Mouse (Mus musculus): ENCODE results near the gene Gjc1. TPM values are rescaled to one million over a fixed set of nuclear protein-coding genes. Genes with fewer than 3 reads are reported as not detected.

The Gjc1 gene
- polyA plus RNA-seq, 1 experiment from 2014 or later, result 37.0 TPM

DNA sequence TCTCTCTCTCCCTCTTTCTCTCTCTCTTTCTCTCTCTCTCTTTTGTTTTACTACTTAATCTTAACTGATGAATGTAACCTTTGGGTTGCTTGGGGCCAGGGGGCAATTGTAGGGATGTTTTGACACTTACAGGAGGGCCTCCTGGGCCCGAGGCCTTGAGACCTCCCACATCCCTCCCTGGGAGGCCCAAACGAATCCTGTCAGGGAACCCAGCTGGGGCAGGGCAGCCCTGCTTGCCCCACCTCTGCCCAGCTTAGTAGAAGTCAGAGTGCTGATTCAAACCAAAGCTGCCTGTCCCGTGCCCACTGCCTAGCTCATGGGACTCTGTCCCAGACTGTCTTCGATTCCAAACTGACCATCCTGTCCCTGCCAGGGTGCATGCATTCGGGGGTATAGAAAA, 40.9 kb downstream of the Gjc1 start:
- Histone ChIP-seq H3K9ac (replicated peaks; ENCODE audit: low read depth) (no peak overlapping the region), H3K9me3 (ENCODE audit: low read length) (no peaks in the 10 kb centered on the region), H3K4me3 (ENCODE audit: low read depth, low read length) (no peak overlapping the region), H3K27me3 (replicated peaks; ENCODE audit: insufficient read depth, low read length) (no peaks in the 10 kb centered on the region), H3K4me1 (ENCODE audit: insufficient read depth, low read depth, low read length) (peaks cover 11% of the 10 kb centered on the region), H3K4me2 (replicated peaks; ENCODE audit: low read depth, low read length) (no peak overlapping the region), H3K27ac (ENCODE audit: low read length) (no peak overlapping the region), H3K36me3 (ENCODE audit: insufficient read depth, low read length) (no peaks in the 10 kb centered on the region)
- ATAC-seq (no peak), DNase-seq (ENCODE audit: low spot score) (no peak)
- 56% methylated on average over 5 of the region's 5 CpGs for WGBS
- TF ChIP-seq CTCF (IDR thresholded peaks at IDR 0.05), result no peak
- no peak for TF ChIP-seq EP300 (IDR thresholded peaks at IDR 0.05)

DNA sequence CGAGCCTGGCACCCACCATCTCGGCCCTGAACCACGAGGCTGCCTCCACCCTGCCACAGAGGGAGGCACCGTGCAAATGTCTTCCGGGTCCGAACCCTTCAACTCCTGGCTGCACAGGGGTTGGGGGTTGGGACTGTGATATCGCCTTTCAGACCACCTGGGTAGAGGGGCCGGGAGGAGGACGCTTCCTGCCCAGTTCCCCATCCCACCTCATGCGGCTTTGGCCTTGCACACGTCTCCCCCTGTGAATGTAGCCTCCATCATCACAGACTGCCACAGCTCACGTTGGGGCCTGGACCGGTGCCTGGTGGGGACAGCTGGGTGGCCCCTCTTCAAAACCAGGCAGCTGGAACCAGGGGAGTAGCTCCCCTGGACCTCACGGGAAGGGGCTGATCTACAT, 41.3 kb downstream of the Gjc1 start:
- TF ChIP-seq EP300 (IDR thresholded peaks at IDR 0.05) (no peak), CTCF (IDR thresholded peaks at IDR 0.05) (no peak)
- Histone ChIP-seq H3K9ac (replicated peaks; ENCODE audit: low read depth) (no peak overlapping the region), H3K4me2 (replicated peaks; ENCODE audit: low read depth, low read length) (peak overlapping the region; percentile 59; the same call in 1 of the 2 replicates)

DNA sequence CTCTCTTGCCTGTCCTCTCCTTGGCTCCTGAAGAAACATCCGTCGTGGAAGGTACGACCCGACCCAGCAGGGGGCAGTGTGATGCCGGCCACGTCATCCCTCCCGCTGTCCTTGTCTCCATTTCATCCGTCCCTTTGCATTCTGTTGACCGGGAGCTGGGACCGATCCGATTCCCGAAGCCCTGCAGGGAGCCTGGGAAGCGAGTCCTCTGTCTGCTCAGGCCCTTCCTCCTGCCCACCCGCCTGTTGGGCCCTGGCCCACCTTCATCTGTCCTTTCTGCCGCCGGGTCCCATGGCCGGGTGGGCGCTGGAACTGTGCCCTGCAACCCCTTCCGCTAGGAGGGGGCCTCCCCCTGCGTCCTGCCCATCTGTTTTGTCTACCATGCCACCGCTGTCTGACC, 41.9 kb downstream of the Gjc1 start:
- TF ChIP-seq EP300 (IDR thresholded peaks at IDR 0.05), result no peak
- TF ChIP-seq CTCF (IDR thresholded peaks at IDR 0.05), result peak; percentile 93
- no peaks in the 10 kb centered on the region for H3K27me3 ChIP-seq (replicated peaks; ENCODE audit: insufficient read depth, low read length)
- H3K4me1 ChIP-seq (ENCODE audit: insufficient read depth, low read depth, low read length), result peaks cover 11% of the 10 kb centered on the region
- H3K36me3 ChIP-seq (ENCODE audit: insufficient read depth, low read length), result no peaks in the 10 kb centered on the region
- peak overlapping the region; percentile 28 for H3K4me3 ChIP-seq (ENCODE audit: low read depth, low read length)
- peak; percentile 90 for DNase-seq (ENCODE audit: low spot score)
- 23% methylated on average over 21 of the region's 21 CpGs for WGBS
- 0 out of 2 replicates have a peak overlapping the region, but pooled peaks have one; percentile 14 for H3K27ac ChIP-seq (ENCODE audit: low read length)
- no peaks in the 10 kb centered on the region for H3K9me3 ChIP-seq (ENCODE audit: low read length)
- ATAC-seq, result peak; percentile 27
- peak overlapping the region; percentile 59 for H3K4me2 ChIP-seq (replicated peaks; ENCODE audit: low read depth, low read length)
- H3K9ac ChIP-seq (replicated peaks; ENCODE audit: low read depth), result no peak overlapping the region

More for the DNA sequence above, 41.3 kb downstream of the Gjc1 start:
- no peak for DNase-seq (ENCODE audit: low spot score)
- H3K9me3 ChIP-seq (ENCODE audit: low read length), result no peaks in the 10 kb centered on the region
- H3K27me3 ChIP-seq (replicated peaks; ENCODE audit: insufficient read depth, low read length), result no peaks in the 10 kb centered on the region
- no peak overlapping the region for H3K27ac ChIP-seq (ENCODE audit: low read length)
- H3K36me3 ChIP-seq (ENCODE audit: insufficient read depth, low read length), result no peaks in the 10 kb centered on the region
- 40% methylated on average over 14 of the region's 14 CpGs for WGBS
- H3K4me3 ChIP-seq (ENCODE audit: low read depth, low read length), result no peak overlapping the region
- peaks cover 11% of the 10 kb centered on the region for H3K4me1 ChIP-seq (ENCODE audit: insufficient read depth, low read depth, low read length)
- ATAC-seq, result no peak

DNA sequence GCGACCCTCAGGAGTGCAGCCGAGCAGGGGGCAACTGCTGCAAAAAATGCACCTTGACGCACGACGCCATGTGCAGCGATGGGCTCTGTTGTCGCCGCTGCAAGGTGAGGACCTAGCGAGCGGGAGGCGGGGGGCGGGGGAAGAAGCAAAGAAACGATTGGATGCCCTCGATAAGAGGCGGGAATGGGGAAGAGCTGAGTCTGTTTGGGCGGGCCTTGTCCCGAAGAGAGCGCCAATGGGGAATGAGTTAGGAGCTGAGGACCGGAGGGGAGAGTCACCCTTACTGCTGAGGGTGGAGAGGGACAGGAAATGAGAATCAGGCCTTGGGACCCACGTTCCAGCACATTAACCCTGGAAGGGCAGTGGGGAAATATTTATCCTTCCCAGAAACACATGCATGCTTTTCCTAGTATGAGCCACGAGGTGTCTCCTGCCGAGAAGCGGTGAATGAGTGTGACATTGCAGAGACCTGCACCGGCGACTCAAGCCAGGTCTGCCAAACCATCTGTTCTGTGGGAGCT, 44.8 kb downstream of the Gjc1 start:
- H3K36me3 ChIP-seq (ENCODE audit: insufficient read depth, low read length), result no peaks in the 10 kb centered on the region
- peak; percentile 97 for DNase-seq (ENCODE audit: low spot score)
- peak overlapping the region; percentile 66 for H3K4me2 ChIP-seq (replicated peaks; ENCODE audit: low read depth, low read length)
- no peak for TF ChIP-seq EP300 (IDR thresholded peaks at IDR 0.05)
- TF ChIP-seq CTCF (IDR thresholded peaks at IDR 0.05), result peak; percentile 71
- WGBS, result under 1% methylated on average over 23 of the region's 25 CpGs
- H3K27ac ChIP-seq (ENCODE audit: low read length), result no peak overlapping the region
- peaks cover 11% of the 10 kb centered on the region for H3K4me1 ChIP-seq (ENCODE audit: insufficient read depth, low read depth, low read length)
- no peaks in the 10 kb centered on the region for H3K9me3 ChIP-seq (ENCODE audit: low read length)
- peak overlapping the region; percentile 43 for H3K4me3 ChIP-seq (ENCODE audit: low read depth, low read length)
- no peaks in the 10 kb centered on the region for H3K27me3 ChIP-seq (replicated peaks; ENCODE audit: insufficient read depth, low read length)
- ATAC-seq, result peak; percentile 90
- no peak overlapping the region for H3K9ac ChIP-seq (replicated peaks; ENCODE audit: low read depth)

DNA sequence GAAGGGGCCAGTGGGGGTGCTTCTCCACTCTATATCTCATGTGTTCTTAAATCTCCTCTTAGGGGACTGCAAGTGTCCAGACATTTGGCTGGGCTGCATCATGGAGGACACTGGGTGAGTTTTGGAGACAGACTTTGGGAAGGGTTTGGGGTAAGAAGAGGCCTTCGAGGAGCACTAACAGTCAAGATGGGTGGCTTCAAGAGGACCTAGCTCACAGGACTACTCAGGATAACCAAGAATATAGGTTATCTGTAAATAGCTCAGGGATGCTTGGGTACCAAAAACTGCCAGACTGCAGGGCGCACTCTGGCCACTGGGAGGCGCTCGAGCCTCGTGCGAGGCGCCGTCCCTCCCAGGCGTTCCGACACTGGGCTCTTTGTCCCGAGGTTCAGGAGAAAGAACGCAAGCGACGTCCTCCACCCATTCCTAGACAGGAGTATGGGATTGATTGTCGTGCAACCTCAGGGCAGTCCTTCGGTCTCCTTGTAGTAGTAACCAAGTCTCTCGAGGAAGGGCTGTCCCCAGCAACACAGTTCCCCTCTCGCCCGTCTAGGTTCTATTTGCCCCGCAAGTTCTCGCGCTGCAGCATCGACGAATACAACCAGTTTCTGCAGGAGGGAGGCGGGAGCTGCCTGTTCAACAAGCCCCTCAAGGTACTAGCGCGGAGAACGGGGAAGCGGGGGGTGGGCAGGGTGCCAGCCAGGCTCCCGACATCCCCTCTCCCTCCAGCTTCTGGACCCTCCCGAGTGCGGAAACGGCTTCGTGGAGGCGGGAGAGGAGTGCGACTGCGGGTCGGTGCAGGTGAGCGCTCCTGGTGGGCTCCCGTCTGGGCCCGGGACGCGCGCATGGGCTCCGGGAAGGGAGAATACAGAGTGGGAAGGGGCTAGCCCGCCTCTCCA, 45.5 kb downstream of the Gjc1 start:
- WGBS, result under 1% methylated on average over 46 of the region's 46 CpGs
- Histone ChIP-seq H3K4me2 (replicated peaks; ENCODE audit: low read depth, low read length) (peak overlapping the region; percentile 66), H3K36me3 (ENCODE audit: insufficient read depth, low read length) (no peaks in the 10 kb centered on the region), H3K9ac (replicated peaks; ENCODE audit: low read depth) (no peak overlapping the region), H3K4me3 (ENCODE audit: low read depth, low read length) (peak overlapping the region; percentile 43), H3K4me1 (ENCODE audit: insufficient read depth, low read depth, low read length) (peaks cover 7% of the 10 kb centered on the region), H3K27ac (ENCODE audit: low read length) (no peak overlapping the region), H3K9me3 (ENCODE audit: low read length) (no peaks in the 10 kb centered on the region), H3K27me3 (replicated peaks; ENCODE audit: insufficient read depth, low read length) (no peaks in the 10 kb centered on the region)
- DNase-seq (ENCODE audit: low spot score), result peak; percentile 86
- ATAC-seq, result peak; percentile 58
- no peak for TF ChIP-seq EP300 (IDR thresholded peaks at IDR 0.05)
- peak; percentile 99 for TF ChIP-seq CTCF (IDR thresholded peaks at IDR 0.05)

DNA sequence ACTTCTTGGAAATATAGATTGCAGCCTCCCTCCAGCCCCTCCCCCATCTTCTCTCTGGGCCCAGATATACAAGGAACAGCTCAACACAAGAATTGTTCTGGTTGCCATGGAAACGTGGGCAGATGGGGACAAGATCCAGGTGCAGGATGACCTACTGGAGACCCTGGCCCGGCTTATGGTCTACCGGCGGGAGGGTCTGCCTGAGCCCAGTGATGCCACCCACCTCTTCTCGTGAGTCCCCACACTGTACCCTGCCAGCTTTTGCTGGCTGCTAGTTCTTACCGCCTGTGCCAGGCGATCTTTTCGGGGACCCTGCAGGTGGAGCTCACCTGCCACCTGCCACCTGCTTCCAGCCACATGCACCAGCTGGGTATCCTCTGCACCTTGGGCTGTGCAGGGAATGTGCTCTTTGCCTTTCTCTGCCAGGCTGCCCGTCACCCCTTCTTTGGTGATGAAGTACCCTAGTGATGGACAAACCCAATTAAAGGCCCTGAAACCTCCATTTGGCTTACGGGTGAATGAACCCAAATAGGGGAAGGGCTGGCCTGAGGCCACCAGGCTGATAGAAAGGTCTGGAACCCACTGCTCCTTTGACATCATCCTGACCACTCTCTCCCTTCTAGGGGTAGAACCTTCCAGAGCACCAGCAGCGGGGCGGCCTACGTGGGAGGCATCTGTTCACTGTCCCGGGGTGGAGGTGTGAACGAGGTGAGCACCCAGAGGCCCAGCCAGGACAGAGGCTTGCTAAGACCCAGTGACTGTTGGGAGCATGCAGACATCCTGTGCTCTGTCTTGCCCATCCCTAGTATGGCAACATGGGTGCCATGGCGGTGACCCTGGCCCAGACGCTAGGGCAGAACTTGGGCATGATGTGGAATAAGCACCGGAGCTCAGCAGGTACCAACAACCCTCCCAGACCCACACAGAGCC, 46.5 kb downstream of the Gjc1 start:
- Histone ChIP-seq H3K36me3 (ENCODE audit: insufficient read depth, low read length) (no peaks in the 10 kb centered on the region), H3K27me3 (replicated peaks; ENCODE audit: insufficient read depth, low read length) (no peaks in the 10 kb centered on the region), H3K27ac (ENCODE audit: low read length) (no peak overlapping the region), H3K9ac (replicated peaks; ENCODE audit: low read depth) (no peak overlapping the region), H3K9me3 (ENCODE audit: low read length) (no peaks in the 10 kb centered on the region), H3K4me1 (ENCODE audit: insufficient read depth, low read depth, low read length) (peaks cover 4% of the 10 kb centered on the region), H3K4me2 (replicated peaks; ENCODE audit: low read depth, low read length) (no peak overlapping the region), H3K4me3 (ENCODE audit: low read depth, low read length) (no peak overlapping the region)
- ATAC-seq (no peak), DNase-seq (ENCODE audit: low spot score) (no peak)
- 65% methylated on average over 18 of the region's 18 CpGs for WGBS
- TF ChIP-seq EP300 (IDR thresholded peaks at IDR 0.05), result no peak
- no peak for TF ChIP-seq CTCF (IDR thresholded peaks at IDR 0.05)
